Mouse (Mus musculus) naive thymus-derived CD4-positive, alpha-beta T cell, adult 2 months (primary cell): ENCODE measurements at regions not wholly inside any gene's neighbourhood (a gene's known extent, or its start where the extent isn't known, plus 50 kb on each side); places are given as distances from the start of the nearest gene placed in this dataset.

ENCODE experiments used
- DNase-seq: peaks from one replicate; pipeline ENCODE4 v3.0.0-alpha.2; 2011; ENCODE audit warnings: low read depth

GRCm38 (mm10) chr11:89147990-89148389 is 74.3 kb downstream of the Gm525 start:
- no peak for DNase-seq

GRCm38 (mm10) chr11:89145281-89145945 is 71.8 kb downstream of the Gm525 start:
- DNase-seq, result no peak

GRCm38 (mm10) chr11:89142527-89143154 is 69.0 kb downstream of the Gm525 start:
- no peak for DNase-seq
